Mouse (Mus musculus) hindbrain, embryonic 16.5 days (tissue): ENCODE results near the gene Cd40. TPM values are rescaled to one million over a fixed set of nuclear protein-coding genes. Genes with fewer than 3 reads are reported as not detected.

Experiments used
- ATAC-seq: fragments of 200-750 bp; cut with Nextera tagmentation; 2 replicates; pipeline ENCODE4 v1.8.0; 2017; ENCODE audit warnings: moderate TSS enrichment, moderate library complexity
- H3K27ac ChIP-seq: fragments of 300-500 bp; sonication (generic); 2 replicates; pipeline ENCODE4 v1.5.1; 2014; ENCODE audit warnings: low read depth, mild to moderate bottlenecking, control low read depth, low read length, moderate library complexity
- H3K27me3 ChIP-seq: fragments of 300-500 bp; sonication (generic); replicated peaks from 2 replicates; pipeline ENCODE4 v1.6.1; 2014; ENCODE audit warnings: low read length; ENCODE audit not compliant: control insufficient read depth, insufficient read depth
- H3K36me3 ChIP-seq: fragments of 300-500 bp; sonication (generic); 2 replicates; pipeline ENCODE4 v1.6.1; 2014; ENCODE audit warnings: mild to moderate bottlenecking, low read length, moderate library complexity, mixed read lengths; ENCODE audit not compliant: control insufficient read depth, insufficient read depth
- H3K4me1 ChIP-seq: fragments of 300-500 bp; sonication (generic); 2 replicates; pipeline ENCODE4 v1.6.1; 2014; ENCODE audit warnings: low read depth, low read length; ENCODE audit not compliant: control insufficient read depth, insufficient read depth
- H3K4me2 ChIP-seq: fragments of 300-500 bp; sonication (generic); 2 replicates; pipeline ENCODE4 v1.6.1; 2014; ENCODE audit warnings: mild to moderate bottlenecking, low read length, control low read depth, moderate library complexity
- H3K4me3 ChIP-seq: fragments of 300-500 bp; sonication (generic); 2 replicates; pipeline ENCODE4 v1.5.1; 2014; ENCODE audit warnings: mild to moderate bottlenecking, low read length, control low read depth, moderate library complexity
- H3K9ac ChIP-seq: fragments of 300-500 bp; sonication (generic); 2 replicates; pipeline ENCODE4 v1.6.1; 2014; ENCODE audit warnings: low read depth, mild to moderate bottlenecking, control low read depth, low read length, moderate library complexity
- H3K9me3 ChIP-seq: fragments of 300-500 bp; sonication (generic); 2 replicates; pipeline ENCODE4 v1.6.1; 2014; ENCODE audit warnings: mild to moderate bottlenecking, low read length, moderate library complexity; ENCODE audit not compliant: control insufficient read depth
- WGBS: fragments of 180-500 bp; shearing (Covaris S2); extraction: QIAGEN DNeasy Blood & Tissue Kit; methylation state at CpG from one replicate; pipeline ENCODE4 v1.1.7; 2014; 5-methylcytosine and 5-hydroxymethylcytosine counted together
- polyA plus RNA-seq: library from polyadenylated mRNA; unstranded; fragments of >200 nt; fragmentation: Nextera tagmentation; extraction: Ambion mirVana; gene quantifications from 2 replicates; pipeline ENCODE4 v1.2.1, GENCODE M21; 2015

Gene Cd40
- polyA plus RNA-seq, 1 experiment from 2014 or later, result 6.1 TPM

- H3K27ac ChIP-seq, result no peak overlapping the region
- H3K4me2 ChIP-seq, result peak overlapping the region; percentile 92
- H3K4me3 ChIP-seq, result no peak overlapping the region
- no peak for ATAC-seq
- no peaks in the 10 kb centered on the region for H3K9me3 ChIP-seq
- no peak overlapping the region for H3K9ac ChIP-seq
- no peaks in the 10 kb centered on the region for H3K36me3 ChIP-seq
- H3K4me1 ChIP-seq, result peaks cover 30% of the 10 kb centered on the region
- WGBS, result 39% methylated on average over 3 of the region's 3 CpGs
- H3K27me3 ChIP-seq, result no peaks in the 10 kb centered on the region
These were observed 22.9 kb upstream of the Cd40 start for GRCm38 (mm10) chr2:165032533-165032932.

DNA sequence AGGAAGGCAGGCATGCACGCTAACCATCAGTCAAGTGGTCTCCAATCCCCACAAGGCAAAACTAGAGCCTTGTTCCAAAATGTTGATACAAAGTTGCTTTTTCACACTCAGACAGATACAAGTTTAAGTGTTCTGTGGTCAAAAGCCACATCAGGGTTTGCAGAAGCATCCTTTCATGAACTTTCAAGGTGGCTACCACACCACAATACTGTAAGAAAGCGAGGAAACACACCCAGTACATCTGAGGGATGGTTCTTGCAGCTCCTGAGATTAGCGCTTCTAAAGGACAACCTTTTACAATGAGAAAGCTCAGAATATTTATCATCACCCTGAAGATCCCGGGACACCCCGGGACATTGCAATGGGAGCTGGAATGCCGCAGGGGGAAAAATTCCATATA, 22.1 kb upstream of the Cd40 start:
- Histone ChIP-seq H3K9ac (peak overlapping the region; percentile 98), H3K27me3 (no peaks in the 10 kb centered on the region), H3K4me1 (peaks cover 30% of the 10 kb centered on the region), H3K27ac (no peak overlapping the region), H3K4me3 (peak overlapping the region; percentile 93), H3K36me3 (no peaks in the 10 kb centered on the region), H3K9me3 (no peaks in the 10 kb centered on the region), H3K4me2 (peak overlapping the region; percentile 92)
- WGBS, result 30% methylated on average over 6 of the region's 6 CpGs
- no peak for ATAC-seq

- Histone ChIP-seq H3K4me1 (peaks cover 30% of the 10 kb centered on the region), H3K27ac (peak within 1 kb of the TSS; percentile 95), H3K9ac (peak within 1 kb of the TSS; percentile 98), H3K4me2 (peak within 1 kb of the TSS; percentile 92), H3K36me3 (no peaks in the 10 kb centered on the region), H3K9me3 (no peaks in the 10 kb centered on the region), H3K4me3 (peak within 1 kb of the TSS; percentile 93), H3K27me3 (no peaks in the 10 kb centered on the region)
- WGBS, result under 1% methylated on average over 100 of the region's 111 CpGs
- peak; percentile 97 for ATAC-seq
These were observed 21.0 kb upstream of the Cd40 start, which contains the start of gene Ncoa5 for GRCm38 (mm10) chr2:165034131-165035057. Gene Ncoa5, minus strand, starts transcription at chr2:165034867.

GRCm38 (mm10) chr2:165035058-165035431, 20.4 kb upstream of the Cd40 start:
- no peak; the same call in 1 of the 2 replicates for ATAC-seq
- WGBS, result 9% methylated on average over 5 of the region's 5 CpGs

DNA sequence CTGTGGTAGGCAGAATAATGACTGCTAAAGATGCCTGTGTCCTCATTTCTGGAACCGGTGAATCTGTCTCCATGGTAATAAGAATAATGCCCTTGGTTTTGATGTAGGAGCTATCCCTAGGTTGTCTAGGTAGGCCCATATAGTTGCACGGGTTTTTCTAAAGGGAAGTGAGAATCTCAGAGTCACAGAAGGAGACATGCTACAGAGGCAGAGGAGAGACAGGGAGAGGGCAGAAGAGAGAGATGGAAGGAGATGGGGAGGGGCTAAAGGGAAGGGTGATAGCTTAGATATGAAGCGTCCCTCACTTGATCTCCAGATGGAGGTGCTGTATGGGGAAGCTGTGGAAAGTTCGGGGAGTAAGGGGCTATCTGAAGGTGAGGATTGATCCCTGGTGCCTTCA, 18.0 kb upstream of the Cd40 start:
- 70% methylated on average over 4 of the region's 4 CpGs for WGBS
- no peaks in the 10 kb centered on the region for H3K36me3 ChIP-seq
- ATAC-seq, result no peak
- H3K27me3 ChIP-seq, result no peaks in the 10 kb centered on the region
- no peak overlapping the region for H3K9ac ChIP-seq
- no peak overlapping the region for H3K4me3 ChIP-seq
- no peaks in the 10 kb centered on the region for H3K9me3 ChIP-seq
- peaks cover 18% of the 10 kb centered on the region for H3K4me1 ChIP-seq
- no peak overlapping the region for H3K4me2 ChIP-seq
- H3K27ac ChIP-seq, result no peak overlapping the region

More at GRCm38 (mm10) chr2:165035058-165035431, 20.4 kb upstream of the Cd40 start:
- H3K27ac ChIP-seq, result peak overlapping the region; percentile 79
- H3K36me3 ChIP-seq, result no peaks in the 10 kb centered on the region
- peaks cover 30% of the 10 kb centered on the region for H3K4me1 ChIP-seq
- H3K4me3 ChIP-seq, result peak overlapping the region; percentile 93
- H3K4me2 ChIP-seq, result peak overlapping the region; percentile 51
- no peaks in the 10 kb centered on the region for H3K9me3 ChIP-seq
- peak overlapping the region; percentile 43; the same call in 1 of the 2 replicates for H3K9ac ChIP-seq
- no peaks in the 10 kb centered on the region for H3K27me3 ChIP-seq

- H3K4me1 ChIP-seq, result peaks cover 9% of the 10 kb centered on the region
- H3K27ac ChIP-seq, result no peak overlapping the region
- H3K36me3 ChIP-seq, result no peaks in the 10 kb centered on the region
- H3K9ac ChIP-seq, result no peak overlapping the region
- H3K4me3 ChIP-seq, result no peak overlapping the region
- ATAC-seq, result no peak
- no peaks in the 10 kb centered on the region for H3K9me3 ChIP-seq
- 79% methylated on average over 5 of the region's 5 CpGs for WGBS
- H3K4me2 ChIP-seq, result no peak overlapping the region
- no peaks in the 10 kb centered on the region for H3K27me3 ChIP-seq
These were observed 13.3 kb upstream of the Cd40 start for GRCm38 (mm10) chr2:165042126-165042525.

- Histone ChIP-seq H3K9me3 (no peaks in the 10 kb centered on the region), H3K4me1 (peaks cover 9% of the 10 kb centered on the region), H3K27me3 (no peaks in the 10 kb centered on the region), H3K4me3 (peak overlapping the region; percentile 26), H3K36me3 (no peaks in the 10 kb centered on the region), H3K4me2 (peak overlapping the region; percentile 56), H3K27ac (peak overlapping the region; percentile 19), H3K9ac (peak overlapping the region; percentile 33)
- ATAC-seq, result peak; percentile 76
- 2% methylated on average over 17 of the region's 17 CpGs for WGBS
These were observed 12.3 kb upstream of the Cd40 start for GRCm38 (mm10) chr2:165043090-165043636.

- 58% methylated on average over 2 of the region's 2 CpGs for WGBS
- Histone ChIP-seq H3K27me3 (no peaks in the 10 kb centered on the region), H3K4me3 (no peak overlapping the region), H3K9me3 (no peaks in the 10 kb centered on the region), H3K4me2 (no peak overlapping the region; the same call in 1 of the 2 replicates), H3K36me3 (no peaks in the 10 kb centered on the region), H3K4me1 (peaks cover 9% of the 10 kb centered on the region), H3K9ac (peak overlapping the region; percentile 33), H3K27ac (peak overlapping the region; percentile 19; the same call in 1 of the 2 replicates)
- ATAC-seq, result 0 out of 2 replicates have a peak, but pooled peaks have one; percentile 1
These were observed 11.7 kb upstream of the Cd40 start for GRCm38 (mm10) chr2:165043729-165044128.

- Histone ChIP-seq H3K4me2 (no peak overlapping the region), H3K36me3 (no peaks in the 10 kb centered on the region), H3K9me3 (no peaks in the 10 kb centered on the region), H3K4me3 (no peak overlapping the region), H3K4me1 (no peaks in the 10 kb centered on the region), H3K9ac (no peak overlapping the region), H3K27me3 (no peaks in the 10 kb centered on the region), H3K27ac (no peak overlapping the region)
- no peak for ATAC-seq
- whole genome bisulfite sequencing, result 47% methylated on average over 5 of the region's 5 CpGs
These were observed 6.4 kb upstream of the Cd40 start for GRCm38 (mm10) chr2:165049044-165049443.
